Mouse (Mus musculus) limb, embryonic 10.5 days (tissue): ENCODE results near the gene Gsto1. TPM values are rescaled to one million over a fixed set of nuclear protein-coding genes. Genes with fewer than 3 reads are reported as not detected.
A peak's percentile ranks its signal among the peaks of the same experiment; 100 is the strongest.

ENCODE experiments used
- DNase-seq: peaks from one replicate; pipeline ENCODE4 v3.0.0-alpha.2; 2017; ENCODE audit warnings: low spot score
- H3K27ac ChIP-seq: fragments of 300-500 bp; sonication (generic); 2 replicates; pipeline ENCODE4 v1.5.1; 2016; ENCODE audit warnings: mild to moderate bottlenecking
- H3K27me3 ChIP-seq: fragments of 300-500 bp; sonication (generic); 2 replicates; pipeline ENCODE4 v1.6.1; 2016; ENCODE audit warnings: low read depth, mild to moderate bottlenecking; ENCODE audit not compliant: poor library complexity, severe bottlenecking
- H3K36me3 ChIP-seq: fragments of 300-500 bp; sonication (generic); 2 replicates; pipeline ENCODE4 v1.6.1; 2016; ENCODE audit warnings: mild to moderate bottlenecking, moderate library complexity
- H3K4me1 ChIP-seq: fragments of 300-500 bp; sonication (generic); 2 replicates; pipeline ENCODE4 v1.6.1; 2016
- H3K4me3 ChIP-seq: fragments of 300-500 bp; sonication (generic); 2 replicates; pipeline ENCODE4 v1.5.1; 2016; ENCODE audit warnings: mild to moderate bottlenecking, moderate library complexity
- H3K9me3 ChIP-seq: fragments of 300-500 bp; sonication (generic); replicated peaks from 2 replicates; pipeline ENCODE4 v1.6.1; 2016; ENCODE audit warnings: mild to moderate bottlenecking
- WGBS: fragments of 180-500 bp; shearing (Covaris S2); methylation state at CpG from one replicate; pipeline ENCODE4 v1.1.7; 2016; 5-methylcytosine and 5-hydroxymethylcytosine counted together
- polyA plus RNA-seq: library from polyadenylated mRNA; unstranded; fragments of >200 nt; fragmentation: Nextera tagmentation; extraction: Ambion mirVana; gene quantifications from 2 replicates; pipeline ENCODE4 v1.2.1, GENCODE M21; 2016

The Gsto1 gene
- polyA plus RNA-seq, 1 experiment from 2014 or later: 241 TPM

GRCm38 (mm10) chr19:47885191-47885743 is 30.5 kb downstream of the Gsto1 start:
- H3K36me3 ChIP-seq: no peaks in the 10 kb centered on the region
- peaks cover 58% of the 10 kb centered on the region for H3K4me1 ChIP-seq
- H3K4me3 ChIP-seq: no peak overlapping the region
- no peaks in the 10 kb centered on the region for H3K27me3 ChIP-seq
- DNase-seq: no peak
- H3K9me3 ChIP-seq: no peaks in the 10 kb centered on the region
- H3K27ac ChIP-seq: peak overlapping the region; percentile 9; the same call in 1 of the 2 replicates
- 69% methylated on average over 7 of the region's 7 CpGs for WGBS

GRCm38 (mm10) chr19:47885886-47886285 is 31.1 kb downstream of the Gsto1 start:
- no peak for DNase-seq
- Histone ChIP-seq H3K4me1 (peaks cover 61% of the 10 kb centered on the region), H3K36me3 (no peaks in the 10 kb centered on the region), H3K9me3 (no peaks in the 10 kb centered on the region), H3K27me3 (no peaks in the 10 kb centered on the region), H3K27ac (0 out of 2 replicates have a peak overlapping the region, but pooled peaks have one; percentile 4), H3K4me3 (no peak overlapping the region)
- WGBS: 88% methylated on average over 11 of the region's 11 CpGs

DNA sequence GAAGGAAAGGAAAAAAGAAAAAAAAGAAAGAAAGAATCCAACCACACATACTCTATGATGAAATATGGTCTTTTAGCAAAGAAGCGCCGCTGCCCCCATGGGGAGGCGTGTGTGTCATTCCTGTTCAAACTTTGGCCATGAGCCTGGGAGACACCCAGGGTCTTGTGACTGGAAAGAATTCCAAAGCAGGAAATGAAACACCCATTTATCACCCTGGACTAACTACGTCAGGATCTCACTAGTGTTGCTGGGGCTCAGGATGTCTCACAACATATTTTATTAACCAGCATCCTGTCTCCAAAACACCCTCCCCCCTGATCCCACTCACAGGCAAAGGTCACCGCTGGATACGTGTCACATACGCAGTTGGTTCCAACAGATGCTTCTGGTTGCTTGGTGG is 31.8 kb downstream of the Gsto1 start:
- no peaks in the 10 kb centered on the region for H3K27me3 ChIP-seq
- H3K36me3 ChIP-seq: no peaks in the 10 kb centered on the region
- no peaks in the 10 kb centered on the region for H3K9me3 ChIP-seq
- DNase-seq: peak; percentile 47
- H3K27ac ChIP-seq: peak overlapping the region; percentile 5; the same call in 1 of the 2 replicates
- no peak overlapping the region for H3K4me3 ChIP-seq
- WGBS: 54% methylated on average over 7 of the region's 7 CpGs
- H3K4me1 ChIP-seq: peaks cover 68% of the 10 kb centered on the region

- peak overlapping the region; percentile 5; the same call in 1 of the 2 replicates for H3K27ac ChIP-seq
- no peak overlapping the region for H3K4me3 ChIP-seq
- WGBS: 89% methylated on average over 10 of the region's 10 CpGs
- H3K36me3 ChIP-seq: peaks cover under 1% of the 10 kb centered on the region; the same call in 1 of the 2 replicates
- no peak for DNase-seq
- H3K4me1 ChIP-seq: peaks cover 75% of the 10 kb centered on the region
- no peaks in the 10 kb centered on the region for H3K9me3 ChIP-seq
- no peaks in the 10 kb centered on the region for H3K27me3 ChIP-seq
These were observed 32.6 kb downstream of the Gsto1 start for GRCm38 (mm10) chr19:47887417-47887816.

- no peaks in the 10 kb centered on the region for H3K9me3 ChIP-seq
- WGBS: 94% methylated on average over 8 of the region's 8 CpGs
- H3K4me1 ChIP-seq: peaks cover 74% of the 10 kb centered on the region
- H3K27me3 ChIP-seq: no peaks in the 10 kb centered on the region
- H3K27ac ChIP-seq: no peak overlapping the region
- no peak overlapping the region for H3K4me3 ChIP-seq
- peaks cover 6% of the 10 kb centered on the region for H3K36me3 ChIP-seq
- DNase-seq: no peak
These were observed 33.3 kb downstream of the Gsto1 start for GRCm38 (mm10) chr19:47888037-47888436.

DNA sequence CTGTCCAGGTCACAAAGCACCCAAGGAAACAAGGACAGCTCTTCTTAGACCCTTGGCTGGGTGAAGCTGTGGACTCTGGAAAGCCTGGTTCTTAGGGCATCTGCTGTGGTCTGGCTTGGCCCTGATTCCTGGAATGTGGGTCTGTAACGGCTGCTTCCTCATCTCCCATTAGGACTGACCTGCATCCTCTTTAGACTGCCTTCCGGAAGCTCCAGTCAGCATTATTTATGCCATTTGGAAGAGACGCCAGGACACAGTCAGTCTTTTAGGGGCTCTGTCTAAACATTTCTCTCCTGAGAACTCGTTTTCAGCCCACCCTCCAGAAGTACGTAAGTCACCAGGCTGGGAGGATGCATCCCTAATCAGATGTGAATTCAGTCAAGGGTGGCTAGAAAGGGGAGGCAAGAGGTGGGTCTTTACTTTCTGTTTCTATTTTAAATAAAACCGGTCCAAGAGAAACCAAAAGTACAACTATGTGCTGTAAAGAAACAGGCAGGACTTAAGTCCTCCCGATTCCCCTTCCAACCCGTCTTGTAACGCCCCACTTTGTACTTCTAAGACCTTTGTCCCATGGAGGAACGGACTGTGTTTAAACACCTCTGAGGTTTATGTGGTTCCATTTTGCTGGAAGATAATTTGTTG is 35.8 kb downstream of the Gsto1 start:
- Histone ChIP-seq H3K9me3 (no peaks in the 10 kb centered on the region), H3K4me1 (peaks cover 52% of the 10 kb centered on the region), H3K36me3 (peaks cover 32% of the 10 kb centered on the region), H3K27ac (peak overlapping the region; percentile 68), H3K4me3 (no peak overlapping the region), H3K27me3 (no peaks in the 10 kb centered on the region)
- WGBS: 58% methylated on average over 10 of the region's 10 CpGs
- DNase-seq: no peak

DNA sequence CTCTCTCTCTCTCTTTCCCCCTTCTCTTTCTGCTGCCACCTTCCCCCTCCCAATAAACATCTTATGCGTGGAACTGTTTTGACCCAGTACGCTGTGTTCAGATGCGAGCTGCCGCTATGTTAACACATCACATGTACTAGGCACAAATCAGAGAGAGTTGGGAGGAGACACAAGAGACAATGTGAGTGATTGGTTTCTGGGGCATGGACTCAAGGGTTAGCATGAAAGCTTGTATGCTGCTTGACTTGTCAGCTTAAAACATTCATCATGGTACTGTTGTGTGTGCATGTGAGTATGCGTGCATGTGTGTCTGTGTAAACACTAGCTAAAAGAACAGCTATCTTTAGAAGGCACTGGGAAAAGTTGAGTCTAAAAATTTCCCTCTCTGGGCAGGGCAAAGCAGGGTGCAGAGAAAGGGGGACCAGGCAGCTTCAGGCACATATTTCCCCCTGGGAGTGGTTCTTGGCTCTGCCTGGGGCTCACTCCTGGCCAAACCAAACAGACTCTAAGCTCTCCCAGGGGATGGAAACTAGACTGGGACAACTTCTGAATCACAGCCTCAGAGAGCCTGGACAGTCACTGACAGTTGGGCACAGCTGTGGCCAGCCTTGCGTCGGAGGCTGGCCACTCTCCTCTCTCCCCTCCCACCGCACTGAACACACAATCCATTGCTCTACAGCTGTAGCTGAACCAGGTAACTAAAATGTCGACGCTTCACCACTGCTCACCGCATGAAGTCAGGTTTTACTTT is 37.0 kb downstream of the Gsto1 start:
- Histone ChIP-seq H3K36me3 (peaks cover 43% of the 10 kb centered on the region), H3K4me3 (no peak overlapping the region), H3K4me1 (peaks cover 41% of the 10 kb centered on the region), H3K27me3 (no peaks in the 10 kb centered on the region), H3K27ac (no peak overlapping the region), H3K9me3 (no peaks in the 10 kb centered on the region)
- no peak for DNase-seq
- WGBS: 85% methylated on average over 11 of the region's 11 CpGs

GRCm38 (mm10) chr19:47893092-47893491 is 38.3 kb downstream of the Gsto1 start:
- Histone ChIP-seq H3K36me3 (peaks cover 57% of the 10 kb centered on the region), H3K27me3 (no peaks in the 10 kb centered on the region), H3K9me3 (no peaks in the 10 kb centered on the region), H3K4me1 (peaks cover 31% of the 10 kb centered on the region), H3K4me3 (no peak overlapping the region), H3K27ac (no peak overlapping the region)
- no peak for DNase-seq
- 92% methylated on average over 6 of the region's 6 CpGs for WGBS

DNA sequence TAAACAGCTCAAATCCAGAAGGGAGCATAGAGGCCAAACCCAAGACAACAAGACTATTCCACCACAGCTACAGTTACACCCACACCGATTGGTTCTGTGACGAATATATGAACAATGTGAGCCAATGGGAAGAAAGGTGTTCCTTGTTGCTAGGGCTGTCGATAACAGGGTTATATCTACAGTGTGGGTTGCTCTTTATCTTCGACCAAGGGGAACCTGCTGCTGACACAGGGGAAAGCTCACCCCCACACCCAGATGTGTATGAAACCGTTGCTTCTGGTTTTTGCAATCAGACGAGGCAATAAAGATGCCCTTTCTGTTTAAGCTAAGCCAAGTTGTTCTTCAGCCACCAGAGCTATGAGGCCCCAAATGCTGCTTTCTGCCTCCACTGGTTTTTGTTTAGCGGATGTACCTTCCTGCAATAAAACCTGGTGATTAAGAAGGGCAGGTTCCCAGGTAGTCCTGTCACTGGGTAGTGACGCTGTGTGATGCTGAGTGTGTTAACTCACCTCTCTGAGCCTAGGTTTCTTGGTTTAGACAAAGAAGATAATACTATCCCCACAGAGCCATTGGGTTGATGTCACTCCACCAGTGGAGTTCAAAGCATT is 43.8 kb downstream of the Gsto1 start:
- Histone ChIP-seq H3K9me3 (no peaks in the 10 kb centered on the region), H3K27me3 (no peaks in the 10 kb centered on the region), H3K4me3 (no peak overlapping the region), H3K36me3 (peaks cover 78% of the 10 kb centered on the region), H3K4me1 (peaks cover 25% of the 10 kb centered on the region), H3K27ac (no peak overlapping the region)
- WGBS: 93% methylated on average over 8 of the region's 8 CpGs
- no peak for DNase-seq

DNA sequence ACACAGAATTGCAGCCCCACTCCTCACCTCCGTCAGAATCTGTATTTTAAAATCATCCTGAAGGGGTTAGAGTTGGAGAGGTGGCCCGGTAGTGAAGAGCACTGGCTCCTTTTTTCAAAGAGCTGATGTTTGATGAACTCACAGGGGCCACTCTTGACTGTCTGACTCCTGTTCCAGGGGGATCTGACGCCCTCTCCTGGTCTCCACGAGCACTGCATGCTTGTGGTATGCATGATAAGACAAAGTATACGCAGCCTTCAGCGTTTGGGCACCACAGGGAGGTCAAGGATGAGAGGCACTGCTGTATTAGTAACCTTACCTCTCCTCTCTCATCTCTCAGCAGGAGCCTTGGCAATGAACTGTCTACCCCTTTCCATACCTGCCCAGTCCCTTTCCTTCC is 45.2 kb downstream of the Gsto1 start:
- no peaks in the 10 kb centered on the region for H3K27me3 ChIP-seq
- WGBS: 69% methylated on average over 6 of the region's 6 CpGs
- no peak for DNase-seq
- H3K36me3 ChIP-seq: peaks cover 70% of the 10 kb centered on the region
- no peaks in the 10 kb centered on the region for H3K9me3 ChIP-seq
- no peak overlapping the region for H3K27ac ChIP-seq
- H3K4me1 ChIP-seq: peaks cover 38% of the 10 kb centered on the region
- no peak overlapping the region for H3K4me3 ChIP-seq

DNA sequence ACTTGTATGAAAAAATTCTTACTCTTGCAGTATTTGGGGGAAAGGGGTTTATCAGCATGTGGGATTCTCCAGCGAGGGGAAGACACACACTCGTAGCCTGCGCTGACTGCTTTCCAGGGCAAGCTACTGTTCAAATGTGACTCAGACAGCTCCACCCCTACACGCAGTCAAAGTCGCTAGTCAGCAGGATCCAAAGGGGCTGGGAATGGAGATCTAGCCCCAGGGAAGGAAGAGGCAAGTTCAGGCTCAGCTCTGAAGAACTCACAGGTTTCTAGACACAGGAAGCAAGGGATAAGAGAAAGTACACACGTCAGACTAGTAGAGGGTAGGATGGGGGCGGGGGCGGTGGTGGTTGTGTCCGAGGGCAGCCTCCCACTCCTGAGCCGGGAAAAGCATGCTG is 45.8 kb downstream of the Gsto1 start:
- Histone ChIP-seq H3K27me3 (no peaks in the 10 kb centered on the region), H3K9me3 (no peaks in the 10 kb centered on the region), H3K4me1 (peaks cover 44% of the 10 kb centered on the region), H3K4me3 (no peak overlapping the region), H3K36me3 (peaks cover 69% of the 10 kb centered on the region), H3K27ac (no peak overlapping the region)
- 85% methylated on average over 10 of the region's 10 CpGs for WGBS
- no peak for DNase-seq

- WGBS: 71% methylated on average over 13 of the region's 13 CpGs
- Histone ChIP-seq H3K36me3 (peaks cover 57% of the 10 kb centered on the region), H3K27me3 (no peaks in the 10 kb centered on the region), H3K4me3 (no peak overlapping the region), H3K9me3 (no peaks in the 10 kb centered on the region), H3K27ac (peak overlapping the region; percentile 79), H3K4me1 (peaks cover 46% of the 10 kb centered on the region)
- DNase-seq: no peak
These were observed 47.8 kb downstream of the Gsto1 start for GRCm38 (mm10) chr19:47902316-47903201.
